Mouse (Mus musculus): ENCODE results near the gene Tdrkh. TPM values are rescaled to one million over a fixed set of nuclear protein-coding genes. Genes with fewer than 3 reads are reported as not detected.

The Tdrkh gene
- polyA plus RNA-seq, 1 experiment from 2014 or later, result 8.8 TPM

GRCm38 (mm10) chr3:94459834-94460233 is 46.8 kb downstream of the Tdrkh start:
- no peaks in the 10 kb centered on the region for H3K9me3 ChIP-seq
- no peak overlapping the region for H3K4me2 ChIP-seq
- no peak overlapping the region for H3K27ac ChIP-seq (replicated peaks)
- ATAC-seq (ENCODE audit: extremely low read depth, insufficient number of reproducible peaks, low FRiP score, low TSS enrichment), result no peak
- WGBS, result 80% methylated on average over 2 of the region's 2 CpGs
- no peaks in the 10 kb centered on the region for H3K36me3 ChIP-seq
- H3K4me1 ChIP-seq, result peaks cover 8% of the 10 kb centered on the region
- no peak overlapping the region for H3K4me3 ChIP-seq
- H3K27me3 ChIP-seq (replicated peaks), result peaks cover 10% of the 10 kb centered on the region; the same call in 1 of the 2 replicates
- H3K9ac ChIP-seq, result no peak overlapping the region

GRCm38 (mm10) chr3:94463926-94464578 is 51.0 kb downstream of the Tdrkh start:
- Histone ChIP-seq H3K36me3 (no peaks in the 10 kb centered on the region), H3K4me1 (peaks cover 5% of the 10 kb centered on the region; the same call in 1 of the 2 replicates), H3K9ac (no peak overlapping the region), H3K9me3 (no peaks in the 10 kb centered on the region), H3K4me3 (no peak overlapping the region), H3K4me2 (no peak overlapping the region), H3K27me3 (replicated peaks) (no peaks in the 10 kb centered on the region), H3K27ac (replicated peaks) (no peak overlapping the region)
- no peak for ATAC-seq (ENCODE audit: extremely low read depth, insufficient number of reproducible peaks, low FRiP score, low TSS enrichment)
- 55% methylated on average over 11 of the region's 11 CpGs for WGBS

- H3K9ac ChIP-seq, result no peak overlapping the region
- H3K9me3 ChIP-seq, result no peaks in the 10 kb centered on the region
- no peak overlapping the region for H3K4me3 ChIP-seq
- no peak for ATAC-seq (ENCODE audit: extremely low read depth, insufficient number of reproducible peaks, low FRiP score, low TSS enrichment)
- 69% methylated on average over 13 of the region's 13 CpGs for WGBS
- no peak overlapping the region for H3K27ac ChIP-seq (replicated peaks)
- H3K27me3 ChIP-seq (replicated peaks), result no peaks in the 10 kb centered on the region
- no peak overlapping the region for H3K4me2 ChIP-seq
- H3K4me1 ChIP-seq, result peaks cover 5% of the 10 kb centered on the region; the same call in 1 of the 2 replicates
- no peaks in the 10 kb centered on the region for H3K36me3 ChIP-seq
Measured at GRCm38 (mm10) chr3:94465632-94466430, 52.8 kb downstream of the Tdrkh start.

- WGBS, result 48% methylated on average over 3 of the region's 3 CpGs
Measured at GRCm38 (mm10) chr3:94468931-94469330, 55.9 kb downstream of the Tdrkh start.

GRCm38 (mm10) chr3:94472447-94473114 is 59.5 kb downstream of the Tdrkh start:
- H3K27me3 ChIP-seq (replicated peaks), result no peaks in the 10 kb centered on the region; the same call in 1 of the 2 replicates
- no peaks in the 10 kb centered on the region for H3K36me3 ChIP-seq
- peak overlapping the region; percentile 56 for H3K9ac ChIP-seq
- WGBS, result 7% methylated on average over 28 of the region's 28 CpGs
- H3K4me2 ChIP-seq, result peak overlapping the region; percentile 73
- peak overlapping the region; percentile 69 for H3K27ac ChIP-seq (replicated peaks)
- peaks cover 25% of the 10 kb centered on the region for H3K4me1 ChIP-seq
- H3K9me3 ChIP-seq, result no peaks in the 10 kb centered on the region
- no peak for ATAC-seq (ENCODE audit: extremely low read depth, insufficient number of reproducible peaks, low FRiP score, low TSS enrichment)
- H3K4me3 ChIP-seq, result peak overlapping the region; percentile 43

More at GRCm38 (mm10) chr3:94468931-94469330, 55.9 kb downstream of the Tdrkh start:
- Histone ChIP-seq H3K4me2 (no peak overlapping the region), H3K9ac (no peak overlapping the region), H3K9me3 (no peaks in the 10 kb centered on the region), H3K36me3 (no peaks in the 10 kb centered on the region), H3K27me3 (replicated peaks) (no peaks in the 10 kb centered on the region), H3K27ac (replicated peaks) (no peak overlapping the region), H3K4me1 (peaks cover 26% of the 10 kb centered on the region), H3K4me3 (no peak overlapping the region)
- ATAC-seq (ENCODE audit: extremely low read depth, insufficient number of reproducible peaks, low FRiP score, low TSS enrichment), result no peak

- Histone ChIP-seq H3K9me3 (no peaks in the 10 kb centered on the region), H3K27ac (replicated peaks) (peak overlapping the region; percentile 69), H3K27me3 (replicated peaks) (peaks cover 3% of the 10 kb centered on the region), H3K4me3 (peak overlapping the region; percentile 43), H3K9ac (peak overlapping the region; percentile 20; the same call in 1 of the 2 replicates), H3K4me1 (peaks cover 28% of the 10 kb centered on the region), H3K4me2 (peak overlapping the region; percentile 73), H3K36me3 (no peaks in the 10 kb centered on the region)
- WGBS, result 35% methylated on average over 10 of the region's 10 CpGs
- no peak for ATAC-seq (ENCODE audit: extremely low read depth, insufficient number of reproducible peaks, low FRiP score, low TSS enrichment)
Measured at GRCm38 (mm10) chr3:94473115-94473505, 60.0 kb downstream of the Tdrkh start.

- Histone ChIP-seq H3K9me3 (no peaks in the 10 kb centered on the region), H3K4me1 (peaks cover 29% of the 10 kb centered on the region), H3K36me3 (no peaks in the 10 kb centered on the region), H3K27ac (replicated peaks) (peak overlapping the region; percentile 48; the same call in 1 of the 2 replicates), H3K4me3 (no peak overlapping the region), H3K9ac (no peak overlapping the region), H3K4me2 (no peak overlapping the region), H3K27me3 (replicated peaks) (peaks cover 9% of the 10 kb centered on the region)
- 31% methylated on average over 5 of the region's 5 CpGs for WGBS
- ATAC-seq (ENCODE audit: extremely low read depth, insufficient number of reproducible peaks, low FRiP score, low TSS enrichment), result no peak
Measured at GRCm38 (mm10) chr3:94473567-94474232, 60.6 kb downstream of the Tdrkh start.

GRCm38 (mm10) chr3:94476301-94477035 is 63.4 kb downstream of the Tdrkh start:
- Histone ChIP-seq H3K4me1 (peaks cover 41% of the 10 kb centered on the region), H3K4me3 (no peak overlapping the region)
- 43% methylated on average over 8 of the region's 8 CpGs for WGBS

GRCm38 (mm10) chr3:94477444-94477843 is 64.4 kb downstream of the Tdrkh start:
- 53% methylated on average over 4 of the region's 4 CpGs for WGBS
- ATAC-seq (ENCODE audit: extremely low read depth, insufficient number of reproducible peaks, low FRiP score, low TSS enrichment), result no peak
- H3K4me1 ChIP-seq, result peaks cover 40% of the 10 kb centered on the region

More at GRCm38 (mm10) chr3:94476301-94477035, 63.4 kb downstream of the Tdrkh start:
- no peak overlapping the region for H3K4me2 ChIP-seq
- H3K9me3 ChIP-seq, result no peaks in the 10 kb centered on the region
- H3K9ac ChIP-seq, result no peak overlapping the region
- no peak for ATAC-seq (ENCODE audit: extremely low read depth, insufficient number of reproducible peaks, low FRiP score, low TSS enrichment)
- H3K27me3 ChIP-seq (replicated peaks), result peaks cover 36% of the 10 kb centered on the region
- no peak overlapping the region for H3K27ac ChIP-seq (replicated peaks)
- no peaks in the 10 kb centered on the region for H3K36me3 ChIP-seq

GRCm38 (mm10) chr3:94477981-94478422 is 64.9 kb downstream of the Tdrkh start, which contains the start of gene Celf3:
Gene Celf3, plus strand, starts transcription at chr3:94478295.
- no peaks in the 10 kb centered on the region for H3K36me3 ChIP-seq
- no peaks in the 10 kb centered on the region for H3K9me3 ChIP-seq
- peaks cover 37% of the 10 kb centered on the region for H3K27me3 ChIP-seq (replicated peaks)
- H3K4me2 ChIP-seq, result peak within 1 kb of the TSS; percentile 11; the same call in 1 of the 2 replicates
- H3K9ac ChIP-seq, result no peak within 1 kb of the TSS
- H3K27ac ChIP-seq (replicated peaks), result no peak within 1 kb of the TSS
- no peak for ATAC-seq (ENCODE audit: extremely low read depth, insufficient number of reproducible peaks, low FRiP score, low TSS enrichment)
- H3K4me1 ChIP-seq, result peaks cover 40% of the 10 kb centered on the region
- WGBS, result 3% methylated on average over 14 of the region's 14 CpGs
- no peak within 1 kb of the TSS; the same call in 1 of the 2 replicates for H3K4me3 ChIP-seq

More at GRCm38 (mm10) chr3:94477444-94477843, 64.4 kb downstream of the Tdrkh start:
- Histone ChIP-seq H3K9ac (no peak overlapping the region), H3K27me3 (replicated peaks) (peaks cover 37% of the 10 kb centered on the region), H3K27ac (replicated peaks) (no peak overlapping the region), H3K9me3 (no peaks in the 10 kb centered on the region), H3K4me2 (no peak overlapping the region), H3K4me3 (no peak overlapping the region), H3K36me3 (no peaks in the 10 kb centered on the region)

All from heart, embryonic 13.5 days (tissue).